Mouse (Mus musculus) midbrain, embryonic 15.5 days (tissue): ENCODE results near the gene Malsu1. TPM values are rescaled to one million over a fixed set of nuclear protein-coding genes. Genes with fewer than 3 reads are reported as not detected.

Experiments used
- ATAC-seq: fragments of 200-750 bp; cut with Nextera tagmentation; replicated peaks from 2 replicates; pipeline ENCODE4 v1.8.0; 2017; ENCODE audit warnings: moderate TSS enrichment
- H3K27ac ChIP-seq: fragments of 300-500 bp; sonication (generic); 2 replicates; pipeline ENCODE4 v1.5.1; 2015; ENCODE audit warnings: mild to moderate bottlenecking, inconsistent platforms
- H3K27me3 ChIP-seq: fragments of 300-500 bp; sonication (generic); replicated peaks from 2 replicates; pipeline ENCODE4 v1.6.1; 2015; ENCODE audit warnings: inconsistent platforms
- H3K36me3 ChIP-seq: fragments of 300-500 bp; sonication (generic); replicated peaks from 2 replicates; pipeline ENCODE4 v1.6.1; 2015; ENCODE audit warnings: inconsistent platforms
- H3K4me1 ChIP-seq: fragments of 300-500 bp; sonication (generic); 2 replicates; pipeline ENCODE4 v1.6.1; 2015; ENCODE audit warnings: inconsistent platforms
- H3K4me2 ChIP-seq: fragments of 300-500 bp; sonication (generic); 2 replicates; pipeline ENCODE4 v1.6.1; 2015; ENCODE audit warnings: inconsistent platforms, mild to moderate bottlenecking, moderate library complexity
- H3K4me3 ChIP-seq: fragments of 300-500 bp; sonication (generic); 2 replicates; pipeline ENCODE4 v1.5.1; 2015; ENCODE audit warnings: mild to moderate bottlenecking, inconsistent platforms
- H3K9ac ChIP-seq: fragments of 300-500 bp; sonication (generic); 2 replicates; pipeline ENCODE4 v1.6.1; 2015; ENCODE audit warnings: mild to moderate bottlenecking, inconsistent platforms
- H3K9me3 ChIP-seq: fragments of 300-500 bp; sonication (generic); 2 replicates; pipeline ENCODE4 v1.6.1; 2016; ENCODE audit warnings: inconsistent platforms
- WGBS: fragments of 180-500 bp; shearing (Covaris S2); methylation state at CpG from one replicate; pipeline ENCODE4 v1.1.7; 2015; ENCODE audit warnings: mixed read lengths; 5-methylcytosine and 5-hydroxymethylcytosine counted together
- polyA plus RNA-seq: library from polyadenylated mRNA; unstranded; fragments of >200 nt; fragmentation: Nextera tagmentation; extraction: Ambion mirVana; gene quantifications from 2 replicates; pipeline ENCODE4 v1.2.1, GENCODE M21; 2015

The Malsu1 gene
- polyA plus RNA-seq, 1 experiment from 2014 or later: 58.6 TPM

DNA sequence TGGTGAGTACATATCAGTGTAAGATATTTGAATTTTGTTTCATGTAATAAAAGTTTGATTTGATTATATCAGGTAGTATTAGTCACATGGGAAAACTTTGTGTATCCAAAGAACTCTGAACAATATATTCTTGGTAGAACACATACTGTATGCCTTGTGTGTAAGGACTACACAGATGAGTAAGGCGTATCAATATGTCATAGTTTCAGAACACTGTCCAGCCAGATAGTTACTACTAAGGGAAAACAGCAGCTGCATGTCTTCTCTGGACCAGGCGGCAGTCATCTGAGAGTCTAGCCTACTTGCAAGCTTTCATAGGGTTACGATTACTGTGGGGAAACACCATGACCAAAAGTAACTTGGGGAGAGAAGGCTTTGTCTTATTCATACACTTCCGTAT, 9.4 kb downstream of the Malsu1 start:
- Histone ChIP-seq H3K4me2 (no peak overlapping the region), H3K27ac (no peak overlapping the region), H3K9me3 (no peaks in the 10 kb centered on the region), H3K4me3 (no peak overlapping the region), H3K27me3 (no peaks in the 10 kb centered on the region), H3K36me3 (peaks cover 21% of the 10 kb centered on the region; the same call in 1 of the 2 replicates), H3K9ac (no peak overlapping the region), H3K4me1 (no peaks in the 10 kb centered on the region)
- 93% methylated on average over 4 of the region's 4 CpGs for WGBS
- no peak for ATAC-seq

GRCm38 (mm10) chr6:49094968-49095367, 21.4 kb downstream of the Malsu1 start:
- 91% methylated on average over 10 of the region's 10 CpGs for WGBS
- Histone ChIP-seq H3K9ac (no peak overlapping the region), H3K27ac (no peak overlapping the region), H3K36me3 (peaks cover 12% of the 10 kb centered on the region; the same call in 1 of the 2 replicates), H3K27me3 (no peaks in the 10 kb centered on the region), H3K4me3 (no peak overlapping the region), H3K9me3 (no peaks in the 10 kb centered on the region), H3K4me1 (peaks cover 11% of the 10 kb centered on the region; the same call in 1 of the 2 replicates), H3K4me2 (no peak overlapping the region)
- no peak for ATAC-seq

- Histone ChIP-seq H3K4me3 (no peak overlapping the region), H3K4me2 (no peak overlapping the region), H3K36me3 (peaks cover 8% of the 10 kb centered on the region; the same call in 1 of the 2 replicates), H3K27me3 (no peaks in the 10 kb centered on the region), H3K9ac (no peak overlapping the region), H3K4me1 (peaks cover 11% of the 10 kb centered on the region; the same call in 1 of the 2 replicates), H3K9me3 (no peaks in the 10 kb centered on the region), H3K27ac (0 out of 2 replicates have a peak overlapping the region, but pooled peaks have one; percentile 34)
- ATAC-seq: 0 out of 2 replicates have a peak, but pooled peaks have one; percentile 10
- WGBS: 86% methylated on average over 7 of the region's 7 CpGs
These were observed 22.8 kb downstream of the Malsu1 start for GRCm38 (mm10) chr6:49096421-49096820.

DNA sequence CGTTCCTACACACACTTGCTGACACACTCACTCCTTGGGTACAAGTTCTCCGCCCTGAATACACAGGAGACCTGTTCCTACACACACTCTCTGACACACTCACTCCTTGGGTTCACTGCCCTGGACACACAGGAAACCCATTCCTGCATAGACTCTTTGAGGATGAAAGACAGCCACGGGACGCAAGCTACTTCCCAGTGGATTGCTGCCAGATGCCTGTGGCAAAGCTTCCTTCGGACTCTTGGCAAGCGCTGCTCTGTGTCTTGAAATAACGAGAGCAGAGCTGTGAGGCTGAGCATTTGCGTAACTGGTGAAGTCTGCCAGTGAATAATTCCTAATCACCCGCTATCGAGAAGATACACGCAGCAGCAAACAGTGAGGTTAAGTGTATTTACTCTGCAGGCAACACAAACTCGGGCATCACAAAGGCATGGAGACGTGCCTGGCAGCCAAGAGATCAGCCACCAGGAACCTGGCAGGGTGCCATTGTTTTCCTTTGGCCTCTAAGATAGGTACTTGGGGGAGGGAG, 23.4 kb downstream of the Malsu1 start:
- Histone ChIP-seq H3K27me3 (no peaks in the 10 kb centered on the region), H3K4me1 (peaks cover 11% of the 10 kb centered on the region; the same call in 1 of the 2 replicates), H3K9ac (no peak overlapping the region), H3K4me2 (no peak overlapping the region), H3K27ac (peak overlapping the region; percentile 34; the same call in 1 of the 2 replicates), H3K4me3 (no peak overlapping the region), H3K36me3 (0 out of 2 replicates have a peak, but pooled peaks cover 2% of the 10 kb centered on the region), H3K9me3 (no peaks in the 10 kb centered on the region)
- WGBS: 42% methylated on average over 13 of the region's 13 CpGs
- ATAC-seq: 0 out of 2 replicates have a peak, but pooled peaks have one; percentile 26

DNA sequence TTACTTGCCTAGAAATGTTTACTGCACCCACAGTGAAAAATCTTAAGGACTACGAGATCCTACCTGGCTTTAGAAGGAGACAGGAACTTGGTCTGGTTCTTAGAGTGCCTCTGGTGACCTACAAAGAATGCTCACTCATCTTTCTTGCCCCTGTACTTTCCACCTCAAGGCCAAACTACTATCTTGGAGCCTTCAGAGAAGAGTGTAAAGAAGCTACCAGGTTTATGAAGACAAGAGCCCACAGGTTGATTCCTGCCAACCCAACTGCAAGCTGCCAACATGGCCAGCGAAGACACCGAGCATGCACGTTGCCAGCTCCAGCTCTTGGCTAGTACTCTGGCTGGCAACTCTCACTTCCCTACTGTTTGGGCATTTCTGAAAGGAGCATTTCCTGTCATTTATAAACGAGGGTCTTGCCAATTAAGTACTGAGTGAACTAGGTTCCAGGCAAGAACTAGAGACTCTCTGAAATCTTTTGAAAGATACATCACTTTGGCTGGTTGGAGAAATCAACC, 24.1 kb downstream of the Malsu1 start:
- Histone ChIP-seq H3K27ac (peak overlapping the region; percentile 34; the same call in 1 of the 2 replicates), H3K9ac (no peak overlapping the region), H3K4me2 (no peak overlapping the region), H3K4me1 (peaks cover 11% of the 10 kb centered on the region; the same call in 1 of the 2 replicates), H3K9me3 (no peaks in the 10 kb centered on the region), H3K27me3 (no peaks in the 10 kb centered on the region), H3K36me3 (peaks cover 4% of the 10 kb centered on the region; the same call in 1 of the 2 replicates), H3K4me3 (no peak overlapping the region)
- ATAC-seq: no peak
- WGBS: 82% methylated on average over 5 of the region's 5 CpGs

DNA sequence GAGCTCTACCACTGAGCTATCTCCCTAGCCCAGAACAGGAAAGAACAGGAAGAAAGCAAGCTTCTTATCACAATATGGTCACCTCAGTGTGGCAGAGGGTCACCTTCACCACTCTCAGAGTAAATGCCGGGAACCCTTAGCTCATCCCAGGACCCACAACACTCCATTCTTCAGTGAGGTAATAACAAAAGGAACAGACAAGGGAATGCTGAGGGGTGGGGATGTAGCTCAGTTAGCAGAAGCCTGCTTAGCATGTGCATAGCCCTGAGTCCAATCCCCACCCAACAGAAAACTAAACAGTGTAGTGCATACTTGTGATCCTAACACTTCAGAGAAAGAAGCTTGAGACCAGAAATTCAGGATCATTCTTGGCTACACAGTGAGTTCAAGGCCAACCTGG, 25.5 kb downstream of the Malsu1 start:
- Histone ChIP-seq H3K36me3 (peaks cover 7% of the 10 kb centered on the region; the same call in 1 of the 2 replicates), H3K27ac (no peak overlapping the region), H3K27me3 (no peaks in the 10 kb centered on the region), H3K9ac (no peak overlapping the region), H3K4me2 (no peak overlapping the region), H3K4me3 (no peak overlapping the region), H3K9me3 (no peaks in the 10 kb centered on the region), H3K4me1 (peaks cover 11% of the 10 kb centered on the region; the same call in 1 of the 2 replicates)
- no peak for ATAC-seq
- WGBS: 88% methylated on average over 1 of the region's 1 CpGs

DNA sequence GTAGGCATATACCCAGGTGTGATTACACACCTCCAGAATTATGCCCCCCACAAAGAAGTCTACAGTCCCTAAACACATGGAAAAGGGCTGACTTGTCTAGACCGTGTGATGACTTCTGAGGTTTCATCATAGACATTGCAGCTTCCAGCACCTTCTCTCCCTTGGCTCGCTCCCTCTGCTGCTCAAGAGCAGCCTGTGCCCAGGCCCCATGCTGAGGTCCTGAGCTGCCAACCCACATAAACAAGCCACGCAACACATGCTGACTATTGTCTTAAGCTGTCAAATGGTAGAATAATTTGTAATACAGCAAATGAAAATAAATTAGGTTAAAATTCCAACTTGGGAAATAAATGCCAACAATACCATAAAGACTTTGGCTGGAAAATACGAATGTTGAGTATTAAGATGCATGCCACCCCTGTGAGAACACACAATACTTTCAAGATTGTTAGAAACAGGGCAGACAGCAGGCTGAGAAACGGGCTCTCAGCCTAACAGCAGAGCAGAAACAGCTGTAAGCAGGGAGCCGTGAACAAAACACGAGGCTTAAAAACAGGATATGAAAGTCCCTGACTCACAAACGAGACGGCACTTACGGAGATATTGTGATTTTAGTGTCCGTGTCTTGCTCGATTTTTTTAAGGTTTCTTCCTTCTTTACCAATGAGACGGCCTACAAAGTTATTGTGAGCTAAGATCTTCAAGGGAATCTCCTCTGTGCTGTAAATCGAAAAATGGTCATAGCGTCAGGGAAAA, 33.3 kb downstream of the Malsu1 start:
- Histone ChIP-seq H3K27ac (no peak overlapping the region), H3K4me3 (no peak overlapping the region), H3K9me3 (no peaks in the 10 kb centered on the region), H3K9ac (no peak overlapping the region), H3K4me2 (no peak overlapping the region), H3K36me3 (peaks cover 5% of the 10 kb centered on the region), H3K27me3 (no peaks in the 10 kb centered on the region), H3K4me1 (no peaks in the 10 kb centered on the region)
- no peak for ATAC-seq
- 92% methylated on average over 15 of the region's 15 CpGs for WGBS

DNA sequence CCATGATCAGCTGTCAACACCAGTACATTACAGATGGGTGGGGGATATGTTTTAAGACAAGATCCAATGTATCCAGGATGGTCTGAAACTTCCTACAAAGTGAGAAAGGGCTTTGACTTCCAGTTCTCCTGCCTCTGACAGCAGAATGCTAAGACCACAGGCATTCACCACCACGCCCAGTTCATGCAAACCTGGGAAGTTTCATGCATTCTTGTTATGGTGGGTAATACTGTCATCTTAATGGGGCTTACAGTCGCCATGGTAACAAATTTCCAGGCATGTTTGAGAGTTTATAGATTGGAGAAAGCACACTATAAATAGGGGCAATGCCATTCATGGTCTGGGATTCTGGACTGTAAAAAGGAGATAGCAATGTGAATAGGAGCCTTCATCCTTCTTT, 35.6 kb downstream of the Malsu1 start:
- H3K9me3 ChIP-seq: no peaks in the 10 kb centered on the region
- no peaks in the 10 kb centered on the region for H3K4me1 ChIP-seq
- no peak overlapping the region for H3K27ac ChIP-seq
- H3K9ac ChIP-seq: no peak overlapping the region
- H3K36me3 ChIP-seq: no peaks in the 10 kb centered on the region; the same call in 1 of the 2 replicates
- H3K4me3 ChIP-seq: no peak overlapping the region
- H3K4me2 ChIP-seq: no peak overlapping the region
- 93% methylated on average over 2 of the region's 2 CpGs for WGBS
- no peaks in the 10 kb centered on the region for H3K27me3 ChIP-seq
- ATAC-seq: no peak

DNA sequence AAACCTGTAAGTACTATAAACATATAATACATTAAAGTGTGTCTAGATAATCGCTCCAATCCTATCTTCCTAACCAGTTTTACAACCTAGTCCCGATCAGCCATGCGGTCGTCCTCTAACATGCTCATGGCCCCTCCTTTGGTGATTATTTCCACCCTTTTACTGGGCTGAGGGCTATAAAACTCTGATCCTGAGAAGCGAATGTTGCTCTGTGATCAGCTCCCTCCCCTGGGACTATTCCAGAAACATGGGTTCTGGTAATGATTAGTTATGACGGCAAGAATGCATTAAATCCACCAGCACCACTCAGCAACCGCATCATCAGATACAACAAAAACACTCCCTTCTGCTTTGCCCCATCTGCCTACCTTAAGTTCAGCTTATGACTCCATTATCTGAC, 40.3 kb downstream of the Malsu1 start:
- no peak for ATAC-seq
- Histone ChIP-seq H3K27ac (no peak overlapping the region), H3K27me3 (no peaks in the 10 kb centered on the region), H3K36me3 (no peaks in the 10 kb centered on the region), H3K9ac (no peak overlapping the region), H3K4me1 (no peaks in the 10 kb centered on the region), H3K4me2 (no peak overlapping the region), H3K9me3 (no peaks in the 10 kb centered on the region), H3K4me3 (no peak overlapping the region)
- 84% methylated on average over 7 of the region's 7 CpGs for WGBS

- Histone ChIP-seq H3K4me1 (no peaks in the 10 kb centered on the region), H3K4me3 (no peak overlapping the region), H3K27me3 (no peaks in the 10 kb centered on the region), H3K36me3 (no peaks in the 10 kb centered on the region), H3K4me2 (no peak overlapping the region), H3K9me3 (no peaks in the 10 kb centered on the region), H3K27ac (no peak overlapping the region), H3K9ac (no peak overlapping the region)
- whole genome bisulfite sequencing: 90% methylated on average over 6 of the region's 6 CpGs
- no peak for ATAC-seq
These were observed 40.9 kb downstream of the Malsu1 start for GRCm38 (mm10) chr6:49114457-49114856.

GRCm38 (mm10) chr6:49115550-49115949, 42.0 kb downstream of the Malsu1 start:
- H3K9me3 ChIP-seq: no peaks in the 10 kb centered on the region
- H3K4me1 ChIP-seq: no peaks in the 10 kb centered on the region
- H3K9ac ChIP-seq: no peak overlapping the region
- no peaks in the 10 kb centered on the region for H3K27me3 ChIP-seq
- 81% methylated on average over 5 of the region's 5 CpGs for WGBS
- H3K4me3 ChIP-seq: no peak overlapping the region
- no peak overlapping the region for H3K27ac ChIP-seq
- no peak for ATAC-seq
- H3K36me3 ChIP-seq: no peaks in the 10 kb centered on the region
- no peak overlapping the region for H3K4me2 ChIP-seq

- ATAC-seq: no peak
- Histone ChIP-seq H3K9ac (no peak overlapping the region), H3K4me1 (no peaks in the 10 kb centered on the region), H3K27ac (no peak overlapping the region), H3K27me3 (no peaks in the 10 kb centered on the region), H3K36me3 (no peaks in the 10 kb centered on the region), H3K4me3 (no peak overlapping the region), H3K9me3 (no peaks in the 10 kb centered on the region), H3K4me2 (no peak overlapping the region)
- 94% methylated on average over 8 of the region's 8 CpGs for WGBS
These were observed 42.6 kb downstream of the Malsu1 start for GRCm38 (mm10) chr6:49116241-49116640.
